Mouse (Mus musculus) ES-Bruce4 (cell line): ENCODE results near the gene 5530401A14Rik.

Source experiments
- CTCF ChIP-seq: IDR thresholded peaks from one replicate; pipeline ENCODE4 v1.8.1; 2011; ENCODE audit warnings: low read depth, low read length
- EP300 ChIP-seq: IDR thresholded peaks from 2 replicates; pipeline ENCODE4 v1.6.1; 2011; ENCODE audit warnings: low read depth, low read length; ENCODE audit not compliant: insufficient read depth
- POLR2A ChIP-seq: IDR thresholded peaks from one replicate; pipeline ENCODE4 v1.8.1; 2011; ENCODE audit warnings: low read length; ENCODE audit not compliant: insufficient read depth

DNA sequence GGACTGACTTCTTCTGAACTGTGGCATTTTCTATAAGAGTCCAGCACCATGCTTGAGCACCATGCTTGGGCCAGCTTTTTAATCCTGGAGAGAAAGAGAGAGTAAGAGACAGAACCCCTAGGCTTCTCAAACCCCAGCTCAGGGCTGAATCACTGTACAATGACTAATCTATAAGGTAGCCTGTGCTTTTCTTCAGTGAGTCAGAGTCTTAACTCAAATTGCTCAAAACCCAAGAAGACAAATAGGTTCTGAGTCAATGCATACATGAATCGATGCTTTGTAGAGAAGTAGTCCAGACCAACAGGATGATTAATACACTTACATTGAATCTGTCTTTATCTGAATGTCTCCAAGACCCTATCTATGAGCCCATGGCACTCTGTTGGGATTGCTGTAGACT is 48.3 kb downstream of the 5530401A14Rik start:
- TF ChIP-seq CTCF (no peak), POLR2A (no peak), EP300 (no peak)
